Mouse (Mus musculus): Measurements from ENCODE around the gene Bicd1. TPM values are rescaled to one million over a fixed set of nuclear protein-coding genes. Genes with fewer than 3 reads are reported as not detected.

Bicd1 gene
- total and polyA plus RNA-seq, 3 experiments: 1.6 to 2.5 TPM; not detected in 1

Other genes starting within 250 kb of the Bicd1 start
- 2.7 and 4.4 TPM in 2 replicates for gene Amn1, start 220.2 kb upstream of the Bicd1 start, total RNA-seq (2012; rRNA removed)
- 1 to 10 TPM in 1 of 2 experiments, not detected in 1; 2.7 TPM for gene Amn1, start 220.2 kb upstream of the Bicd1 start, polyA plus RNA-seq (2012; ENCODE audit: insufficient read depth in 1 of 2, insufficient read length in 2 of 2, low read depth in 1 of 2, low replicate concordance in 2 of 2, missing spikeins in 1 of 2)
- gene Resf1, start 99.5 kb upstream of the Bicd1 start, total RNA-seq (2012; rRNA removed): 12.8 and 12.9 TPM in 2 replicates
- gene Resf1, start 99.5 kb upstream of the Bicd1 start, polyA plus RNA-seq (2012; ENCODE audit: insufficient read depth in 1 of 2, insufficient read length in 2 of 2, low read depth in 1 of 2, low replicate concordance in 2 of 2, missing spikeins in 1 of 2): 100 to 1,000 TPM in 1 of 2 experiments, 10 to 100 TPM in 1; 20.4 to 103 TPM